Mouse (Mus musculus) limb, embryonic 15.5 days (tissue): ENCODE results near the gene Tm9sf1. TPM values are rescaled to one million over a fixed set of nuclear protein-coding genes. Genes with fewer than 3 reads are reported as not detected.

ENCODE experiments used
- ATAC-seq: fragments of 200-750 bp; cut with Nextera tagmentation; 2 replicates; pipeline ENCODE4 v1.8.0; 2017; ENCODE audit warnings: low read depth, moderate TSS enrichment; ENCODE audit not compliant: insufficient number of reproducible peaks, low FRiP score, low TSS enrichment
- H3K27ac ChIP-seq: fragments of 300-500 bp; sonication (generic); 2 replicates; pipeline ENCODE4 v1.5.1; 2015; ENCODE audit warnings: moderate library complexity, mild to moderate bottlenecking, inconsistent platforms
- H3K27me3 ChIP-seq: fragments of 300-500 bp; sonication (generic); 2 replicates; pipeline ENCODE4 v1.6.1; 2015; ENCODE audit warnings: inconsistent platforms
- H3K36me3 ChIP-seq: fragments of 300-500 bp; sonication (generic); 2 replicates; pipeline ENCODE4 v1.6.1; 2015; ENCODE audit warnings: inconsistent platforms
- H3K4me1 ChIP-seq: fragments of 300-500 bp; sonication (generic); 2 replicates; pipeline ENCODE4 v1.6.1; 2015; ENCODE audit warnings: inconsistent platforms
- H3K4me2 ChIP-seq: fragments of 300-500 bp; sonication (generic); 2 replicates; pipeline ENCODE4 v1.6.1; 2015; ENCODE audit warnings: mild to moderate bottlenecking, inconsistent platforms
- H3K4me3 ChIP-seq: fragments of 300-500 bp; sonication (generic); 2 replicates; pipeline ENCODE4 v1.5.1; 2015; ENCODE audit warnings: mild to moderate bottlenecking, inconsistent platforms
- H3K9ac ChIP-seq: fragments of 300-500 bp; sonication (generic); 2 replicates; pipeline ENCODE4 v1.6.1; 2015; ENCODE audit warnings: inconsistent platforms
- H3K9me3 ChIP-seq: fragments of 300-500 bp; sonication (generic); 2 replicates; pipeline ENCODE4 v1.6.1; 2016; ENCODE audit warnings: inconsistent platforms
- WGBS: fragments of 180-500 bp; shearing (Covaris S2); methylation state at CpG from one replicate; pipeline ENCODE4 v1.1.7; 2015; 5-methylcytosine and 5-hydroxymethylcytosine counted together
- polyA plus RNA-seq: library from polyadenylated mRNA; unstranded; fragments of >200 nt; fragmentation: Nextera tagmentation; extraction: Ambion mirVana; gene quantifications from 2 replicates; pipeline ENCODE4 v1.2.1, GENCODE M21; 2015

Tm9sf1 gene
- polyA plus RNA-seq, 1 experiment from 2014 or later: 115 TPM

- 93% methylated on average over 5 of the region's 5 CpGs for WGBS
- H3K9ac ChIP-seq: no peak overlapping the region
- H3K27ac ChIP-seq: no peak overlapping the region
- peaks cover 27% of the 10 kb centered on the region for H3K36me3 ChIP-seq
- no peak for ATAC-seq
- no peak overlapping the region for H3K4me2 ChIP-seq
- H3K9me3 ChIP-seq: no peaks in the 10 kb centered on the region
- no peaks in the 10 kb centered on the region for H3K27me3 ChIP-seq
- H3K4me1 ChIP-seq: peaks cover 13% of the 10 kb centered on the region
- H3K4me3 ChIP-seq: no peak overlapping the region
Observed at GRCm38 (mm10) chr14:55658011-55658410, 14.4 kb upstream of the Tm9sf1 start.

- no peaks in the 10 kb centered on the region for H3K9me3 ChIP-seq
- peaks cover 16% of the 10 kb centered on the region for H3K4me1 ChIP-seq
- H3K4me2 ChIP-seq: no peak overlapping the region
- peaks cover 18% of the 10 kb centered on the region for H3K36me3 ChIP-seq
- no peak overlapping the region for H3K9ac ChIP-seq
- no peak overlapping the region for H3K27ac ChIP-seq
- H3K4me3 ChIP-seq: no peak overlapping the region
- 85% methylated on average over 3 of the region's 3 CpGs for WGBS
- ATAC-seq: no peak
- H3K27me3 ChIP-seq: no peaks in the 10 kb centered on the region
Observed at GRCm38 (mm10) chr14:55656935-55657334, 13.3 kb upstream of the Tm9sf1 start.

DNA sequence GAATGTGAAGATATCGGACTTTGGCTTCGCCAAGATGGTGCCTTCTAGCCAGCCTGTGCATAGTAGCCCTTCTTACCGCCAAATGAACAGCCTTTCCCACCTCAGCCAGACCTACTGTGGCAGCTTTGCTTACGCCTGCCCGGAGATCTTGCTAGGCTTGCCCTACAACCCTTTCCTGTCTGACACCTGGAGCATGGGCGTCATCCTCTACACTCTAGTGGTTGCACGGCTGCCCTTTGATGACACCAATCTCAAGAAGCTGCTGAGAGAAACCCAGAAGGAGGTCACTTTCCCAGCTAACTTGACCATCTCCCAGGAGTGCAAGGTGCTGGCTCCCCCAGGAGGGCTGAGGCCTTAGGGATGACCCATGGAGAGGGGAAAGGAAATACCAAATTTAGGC lies 7.9 kb upstream of the Tm9sf1 start:
- 76% methylated on average over 7 of the region's 7 CpGs for WGBS
- Histone ChIP-seq H3K36me3 (peaks cover 8% of the 10 kb centered on the region; the same call in 1 of the 2 replicates), H3K4me3 (no peak overlapping the region), H3K9ac (no peak overlapping the region), H3K4me2 (no peak overlapping the region), H3K27me3 (no peaks in the 10 kb centered on the region), H3K4me1 (0 out of 2 replicates have a peak, but pooled peaks cover 3% of the 10 kb centered on the region), H3K9me3 (no peaks in the 10 kb centered on the region), H3K27ac (no peak overlapping the region)
- ATAC-seq: no peak

DNA sequence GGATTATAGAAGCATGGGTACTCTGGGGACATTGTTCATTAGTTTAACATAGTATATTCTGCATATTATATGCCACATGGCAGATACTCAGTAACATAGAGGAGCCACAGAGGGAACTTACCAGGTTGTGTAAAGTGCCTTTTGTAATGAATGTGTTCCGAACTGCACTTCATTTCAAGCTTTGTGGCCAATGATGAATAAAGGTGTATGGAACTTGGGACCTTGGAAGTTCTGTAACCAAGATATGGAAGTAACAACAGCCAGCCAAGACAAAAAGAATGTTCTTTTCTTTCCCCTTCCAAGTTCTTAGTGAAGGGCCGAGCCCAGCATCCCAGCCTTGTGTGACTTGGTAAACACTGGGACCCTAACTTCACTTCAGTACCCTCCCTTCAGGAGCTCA lies 6.3 kb upstream of the Tm9sf1 start, which contains the start of gene Tssk4:
Gene Tssk4 (plus strand): TSS at position 301 of the 400 bp plus-strand sequence.
- Histone ChIP-seq H3K27me3 (no peaks in the 10 kb centered on the region), H3K4me3 (no peak within 1 kb of the TSS), H3K9ac (no peak within 1 kb of the TSS), H3K9me3 (no peaks in the 10 kb centered on the region), H3K27ac (no peak within 1 kb of the TSS), H3K4me1 (peaks cover 6% of the 10 kb centered on the region), H3K36me3 (peaks cover 10% of the 10 kb centered on the region; the same call in 1 of the 2 replicates), H3K4me2 (no peak within 1 kb of the TSS)
- WGBS: 88% methylated on average over 2 of the region's 2 CpGs
- no peak for ATAC-seq

- H3K9ac ChIP-seq: peak overlapping the region; percentile 98
- no peak for ATAC-seq
- peaks cover 35% of the 10 kb centered on the region for H3K36me3 ChIP-seq
- peak overlapping the region; percentile 98 for H3K4me3 ChIP-seq
- no peaks in the 10 kb centered on the region for H3K27me3 ChIP-seq
- H3K27ac ChIP-seq: peak overlapping the region; percentile 96
- H3K9me3 ChIP-seq: no peaks in the 10 kb centered on the region
- 27% methylated on average over 17 of the region's 17 CpGs for WGBS
- peak overlapping the region; percentile 71 for H3K4me2 ChIP-seq
- peaks cover 23% of the 10 kb centered on the region for H3K4me1 ChIP-seq
Observed at GRCm38 (mm10) chr14:55644261-55644888, 769 bp upstream of the Tm9sf1 start.

GRCm38 (mm10) chr14:55642679-55643059 lies 937 bp downstream of the Tm9sf1 start:
- peak overlapping the region; percentile 71 for H3K4me2 ChIP-seq
- H3K27ac ChIP-seq: peak overlapping the region; percentile 96
- peaks cover 23% of the 10 kb centered on the region for H3K4me1 ChIP-seq
- H3K27me3 ChIP-seq: no peaks in the 10 kb centered on the region
- ATAC-seq: 0 out of 2 replicates have a peak, but pooled peaks have one; percentile 1
- WGBS: 22% methylated on average over 8 of the region's 8 CpGs
- H3K36me3 ChIP-seq: peaks cover 50% of the 10 kb centered on the region
- H3K4me3 ChIP-seq: peak overlapping the region; percentile 98
- no peaks in the 10 kb centered on the region for H3K9me3 ChIP-seq
- H3K9ac ChIP-seq: peak overlapping the region; percentile 98

DNA sequence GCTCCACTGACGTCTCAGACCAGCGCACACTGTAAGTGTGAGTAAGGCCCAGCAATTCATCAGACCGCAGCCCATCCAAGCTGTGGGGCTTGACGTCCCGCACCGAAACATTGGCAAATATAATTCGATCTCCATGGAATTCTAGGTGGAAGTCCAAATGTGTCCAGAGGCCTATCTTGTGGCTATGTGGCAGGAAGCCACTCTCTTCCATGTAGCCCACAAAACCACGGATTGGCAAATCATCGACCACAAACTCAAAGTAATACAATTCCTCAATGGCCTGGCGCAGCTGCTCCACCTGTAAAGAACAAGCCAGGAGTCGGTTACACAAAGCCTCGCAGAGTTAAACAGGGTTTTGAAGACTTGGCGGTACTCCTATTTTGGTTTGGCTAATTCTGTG lies 2.3 kb downstream of the Tm9sf1 start:
- 93% methylated on average over 13 of the region's 13 CpGs for WGBS

GRCm38 (mm10) chr14:55640816-55641215 lies 2.8 kb downstream of the Tm9sf1 start:
- H3K27me3 ChIP-seq: no peaks in the 10 kb centered on the region
- no peak overlapping the region for H3K9ac ChIP-seq
- H3K4me2 ChIP-seq: no peak overlapping the region
- 93% methylated on average over 14 of the region's 14 CpGs for WGBS
- no peaks in the 10 kb centered on the region for H3K9me3 ChIP-seq
- ATAC-seq: no peak
- H3K4me3 ChIP-seq: no peak overlapping the region
- peaks cover 57% of the 10 kb centered on the region for H3K36me3 ChIP-seq
- H3K27ac ChIP-seq: no peak overlapping the region
- H3K4me1 ChIP-seq: peaks cover 23% of the 10 kb centered on the region

More for the DNA sequence above, 2.3 kb downstream of the Tm9sf1 start:
- no peak overlapping the region for H3K9ac ChIP-seq
- peaks cover 23% of the 10 kb centered on the region for H3K4me1 ChIP-seq
- H3K9me3 ChIP-seq: no peaks in the 10 kb centered on the region
- H3K27me3 ChIP-seq: no peaks in the 10 kb centered on the region
- no peak overlapping the region for H3K4me2 ChIP-seq
- peaks cover 55% of the 10 kb centered on the region for H3K36me3 ChIP-seq
- H3K27ac ChIP-seq: no peak overlapping the region
- no peak for ATAC-seq
- no peak overlapping the region for H3K4me3 ChIP-seq

- H3K27me3 ChIP-seq: no peaks in the 10 kb centered on the region
- 94% methylated on average over 9 of the region's 9 CpGs for WGBS
- no peaks in the 10 kb centered on the region for H3K9me3 ChIP-seq
- no peak within 1 kb of the TSS for H3K9ac ChIP-seq
- no peak within 1 kb of the TSS for H3K4me3 ChIP-seq
- no peak within 1 kb of the TSS for H3K4me2 ChIP-seq
- H3K4me1 ChIP-seq: peaks cover 24% of the 10 kb centered on the region
- peaks cover 73% of the 10 kb centered on the region for H3K36me3 ChIP-seq
- H3K27ac ChIP-seq: no peak within 1 kb of the TSS
- no peak for ATAC-seq
Observed at GRCm38 (mm10) chr14:55637795-55638194, 5.8 kb downstream of the Tm9sf1 start, which contains the start of gene Gm49378. Gene Gm49378 (minus strand): TSS chr14:55637895.

DNA sequence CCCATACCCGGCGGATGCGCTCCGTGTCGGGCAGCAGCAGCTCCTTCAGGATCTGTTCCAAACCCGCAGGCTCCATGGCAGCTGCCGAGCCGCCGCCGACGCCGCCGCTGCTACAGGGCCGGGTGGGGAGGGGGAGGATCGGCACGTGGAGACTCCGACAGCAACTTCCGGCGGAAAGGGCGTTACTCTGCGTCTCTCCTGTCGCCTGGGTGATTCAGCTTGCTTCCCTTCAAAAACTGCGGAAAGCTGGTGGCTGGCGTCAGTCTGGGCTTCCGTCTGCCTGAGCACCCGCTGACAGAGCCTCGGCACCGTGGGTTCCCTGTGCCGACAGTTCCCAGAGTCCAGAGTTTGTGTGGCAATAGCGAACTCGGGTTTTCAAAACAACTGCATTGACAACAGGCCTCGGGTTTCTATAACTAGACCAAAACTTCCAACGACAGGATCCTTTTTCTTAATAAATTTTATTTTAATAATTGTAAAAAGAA lies 8.0 kb downstream of the Tm9sf1 start, which contains the start of gene Ipo4:
Gene Ipo4 (minus strand): TSS at position 435 of the 485 bp plus-strand sequence.
- Histone ChIP-seq H3K9ac (peak within 1 kb of the TSS; percentile 87), H3K27me3 (no peaks in the 10 kb centered on the region), H3K4me3 (peak within 1 kb of the TSS; percentile 78), H3K9me3 (no peaks in the 10 kb centered on the region), H3K27ac (peak within 1 kb of the TSS; percentile 89), H3K4me1 (peaks cover 14% of the 10 kb centered on the region), H3K4me2 (peak within 1 kb of the TSS; percentile 80), H3K36me3 (peaks cover 82% of the 10 kb centered on the region)
- 1% methylated on average over 33 of the region's 33 CpGs for WGBS
- peak; percentile 84 for ATAC-seq

GRCm38 (mm10) chr14:55634874-55635522 lies 8.6 kb downstream of the Tm9sf1 start:
- 3% methylated on average over 23 of the region's 23 CpGs for WGBS
- Histone ChIP-seq H3K9me3 (no peaks in the 10 kb centered on the region), H3K4me1 (peaks cover 14% of the 10 kb centered on the region), H3K27ac (peak overlapping the region; percentile 89), H3K27me3 (no peaks in the 10 kb centered on the region), H3K4me2 (peak overlapping the region; percentile 80), H3K36me3 (peaks cover 82% of the 10 kb centered on the region), H3K4me3 (peak overlapping the region; percentile 78), H3K9ac (peak overlapping the region; percentile 87)
- peak; percentile 57 for ATAC-seq

DNA sequence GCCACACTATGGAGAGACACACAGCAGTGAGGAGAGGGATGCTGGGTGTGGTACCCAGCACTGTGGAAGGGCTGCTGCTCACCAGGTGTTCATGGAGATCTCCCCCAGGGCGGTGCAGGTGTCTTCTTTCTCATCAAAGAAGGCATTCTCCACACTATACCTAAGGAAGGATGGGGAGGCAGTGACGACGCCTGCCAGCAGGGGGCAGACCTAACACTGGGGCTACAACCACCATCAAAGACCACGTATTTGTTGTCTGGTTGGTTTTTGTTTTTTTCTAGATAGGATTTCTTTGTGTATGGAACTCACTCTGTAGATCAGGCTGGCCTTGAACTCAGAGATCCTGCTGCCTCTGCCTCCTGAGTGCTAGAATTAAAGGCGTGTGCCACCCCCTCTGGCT lies 14.3 kb downstream of the Tm9sf1 start:
- H3K9ac ChIP-seq: no peak overlapping the region
- WGBS: 56% methylated on average over 5 of the region's 5 CpGs
- no peak overlapping the region for H3K27ac ChIP-seq

More for the DNA sequence above, 14.3 kb downstream of the Tm9sf1 start:
- Histone ChIP-seq H3K4me2 (no peak overlapping the region), H3K4me3 (no peak overlapping the region), H3K4me1 (peaks cover 6% of the 10 kb centered on the region), H3K36me3 (peaks cover 100% of the 10 kb centered on the region), H3K27me3 (no peaks in the 10 kb centered on the region), H3K9me3 (no peaks in the 10 kb centered on the region)
- ATAC-seq: no peak
